Mouse (Mus musculus) MEL (cell line): ENCODE measurements around the gene Prtn3.

Source experiments
- BHLHE40 ChIP-seq: IDR thresholded peaks from 2 replicates; pipeline ENCODE4 v1.6.1; 2012; ENCODE audit warnings: low read depth, mild to moderate bottlenecking, inconsistent platforms, low read length, improper control_type of control experiment, borderline replicate concordance
- CHD1 ChIP-seq: IDR thresholded peaks from 2 replicates; pipeline ENCODE4 v1.6.1; 2012; ENCODE audit warnings: low read depth, mild to moderate bottlenecking, inconsistent platforms, low read length, improper control_type of control experiment
- CTCF ChIP-seq, 3 experiments: IDR thresholded peaks in 2 of 3; conservative IDR thresholded peaks in 1 of 3; 2 replicates each; pipeline ENCODE4 v1.5.1; 2011 to 2012; ENCODE audit warnings: low read length in 3 of 3, low read depth in 2 of 3, mild to moderate bottlenecking in 2 of 3, improper control_type of control experiment in 1 of 3, inconsistent platforms in 1 of 3, mixed read lengths in 1 of 3, moderate library complexity in 1 of 3; ENCODE audit not compliant: control insufficient read depth in 1 of 3, insufficient read depth in 1 of 3, poor library complexity in 1 of 3, severe bottlenecking in 1 of 3
- ELF1 ChIP-seq: IDR thresholded peaks from 2 replicates; pipeline ENCODE4 v1.6.1; 2014; ENCODE audit warnings: low read depth, mild to moderate bottlenecking, inconsistent platforms, low read length, improper control_type of control experiment, moderate library complexity
- EP300 ChIP-seq, 2 experiments: IDR thresholded peaks; 2 replicates each; pipeline ENCODE4 v1.6.1; 2011; ENCODE audit warnings: improper control_type of control experiment in 2 of 2, low read length in 2 of 2, low read depth in 1 of 2, mild to moderate bottlenecking in 1 of 2
- ETS1 ChIP-seq: IDR thresholded peaks from 2 replicates; pipeline ENCODE4 v1.6.1; 2012; ENCODE audit warnings: low read depth, mild to moderate bottlenecking, inconsistent platforms, low read length, improper control_type of control experiment, moderate library complexity
- MYC ChIP-seq: IDR thresholded peaks from 2 replicates; pipeline ENCODE4 v1.6.1; 2011; ENCODE audit warnings: low read depth, mild to moderate bottlenecking, low read length, improper control_type of control experiment, moderate library complexity
- POLR2A ChIP-seq, 2 experiments: IDR thresholded peaks; 2 replicates each; pipeline ENCODE4 v1.6.1; 2011 to 2012; ENCODE audit warnings: low read length in 2 of 2, mild to moderate bottlenecking in 2 of 2, control low read depth in 1 of 2, improper control_type of control experiment in 1 of 2, low read depth in 1 of 2, moderate library complexity in 1 of 2; ENCODE audit not compliant: control insufficient read depth in 1 of 2, insufficient read depth in 1 of 2, poor library complexity in 1 of 2
- POLR2AphosphoS2 ChIP-seq: IDR thresholded peaks from 2 replicates; pipeline ENCODE4 v1.6.1; 2011; ENCODE audit warnings: low read length, improper control_type of control experiment
- ZC3H11A ChIP-seq: IDR thresholded peaks from 2 replicates; pipeline ENCODE4 v1.6.1; 2012; ENCODE audit warnings: low read depth, mild to moderate bottlenecking, inconsistent platforms, low read length, improper control_type of control experiment

GRCm38 (mm10) chr10:79849941-79850628 lies 24.2 kb upstream of the Prtn3 start:
- peak in 1 of 2 experiments; percentile 48; a peak in 1 of 4 replicates for TF ChIP-seq POLR2A (IDR thresholded peaks at IDR 0.05; ENCODE audit: control insufficient read depth in 1 of 2, insufficient read depth in 1 of 2, low read depth in 1 of 2, low read length in 2 of 2, poor library complexity in 1 of 2)
- TF ChIP-seq CTCF (IDR thresholded peaks at IDR 0.05 in 2 of 3, conservative IDR thresholded peaks at IDR 0.05 in 1 of 3; ENCODE audit: control insufficient read depth in 1 of 3, insufficient read depth in 1 of 3, low read depth in 2 of 3, low read length in 3 of 3, poor library complexity in 1 of 3, severe bottlenecking in 1 of 3): no peak
- TF ChIP-seq ZC3H11A: no peak
- TF ChIP-seq ETS1: no peak
- peak; percentile 54; the same call in 1 of the 2 replicates for TF ChIP-seq MYC
- no peak for TF ChIP-seq EP300 (IDR thresholded peaks at IDR 0.05; ENCODE audit: low read depth in 1 of 2, low read length in 2 of 2)
- no peak for TF ChIP-seq CHD1
- 0 out of 2 replicates have a peak, but pooled peaks have one; percentile 31 for TF ChIP-seq ELF1
- no peak for TF ChIP-seq POLR2AphosphoS2
- TF ChIP-seq BHLHE40: no peak
